Mouse (Mus musculus) limb, embryonic 10.5 days (tissue): ENCODE measurements at regions not wholly inside any gene's neighbourhood (a gene's known extent, or its start where the extent isn't known, plus 50 kb on each side); places are given as distances from the start of the nearest gene placed in this dataset.

Experiments
- DNase-seq: peaks from one replicate; pipeline ENCODE4 v3.0.0-alpha.2; 2017; ENCODE audit warnings: low spot score
- H3K27ac ChIP-seq: fragments of 300-500 bp; sonication (generic); 2 replicates; pipeline ENCODE4 v1.5.1; 2016; ENCODE audit warnings: mild to moderate bottlenecking
- H3K27me3 ChIP-seq: fragments of 300-500 bp; sonication (generic); 2 replicates; pipeline ENCODE4 v1.6.1; 2016; ENCODE audit warnings: low read depth, mild to moderate bottlenecking; ENCODE audit not compliant: poor library complexity, severe bottlenecking
- H3K36me3 ChIP-seq: fragments of 300-500 bp; sonication (generic); 2 replicates; pipeline ENCODE4 v1.6.1; 2016; ENCODE audit warnings: mild to moderate bottlenecking, moderate library complexity
- H3K4me1 ChIP-seq: fragments of 300-500 bp; sonication (generic); 2 replicates; pipeline ENCODE4 v1.6.1; 2016
- H3K4me3 ChIP-seq: fragments of 300-500 bp; sonication (generic); 2 replicates; pipeline ENCODE4 v1.5.1; 2016; ENCODE audit warnings: mild to moderate bottlenecking, moderate library complexity
- H3K9me3 ChIP-seq: fragments of 300-500 bp; sonication (generic); replicated peaks from 2 replicates; pipeline ENCODE4 v1.6.1; 2016; ENCODE audit warnings: mild to moderate bottlenecking
- WGBS: fragments of 180-500 bp; shearing (Covaris S2); methylation state at CpG from one replicate; pipeline ENCODE4 v1.1.7; 2016; 5-methylcytosine and 5-hydroxymethylcytosine counted together

GRCm38 (mm10) chr2:71651662-71652061 lies 93.8 kb upstream of the Itga6 start:
- no peak for DNase-seq
- no peak overlapping the region for H3K27ac ChIP-seq
- 21% methylated on average over 2 of the region's 2 CpGs for WGBS
- H3K4me3 ChIP-seq, result no peak overlapping the region
- no peaks in the 10 kb centered on the region for H3K36me3 ChIP-seq
- H3K9me3 ChIP-seq, result no peaks in the 10 kb centered on the region
- no peaks in the 10 kb centered on the region for H3K27me3 ChIP-seq
- peaks cover 41% of the 10 kb centered on the region for H3K4me1 ChIP-seq

- H3K9me3 ChIP-seq, result no peaks in the 10 kb centered on the region
- H3K36me3 ChIP-seq, result no peaks in the 10 kb centered on the region
- H3K27me3 ChIP-seq, result no peaks in the 10 kb centered on the region
- no peak overlapping the region for H3K27ac ChIP-seq
- peak; percentile 52 for DNase-seq
- peaks cover 41% of the 10 kb centered on the region for H3K4me1 ChIP-seq
- H3K4me3 ChIP-seq, result peak overlapping the region; percentile 15; the same call in 1 of the 2 replicates
- 10% methylated on average over 9 of the region's 9 CpGs for WGBS
Measured at GRCm38 (mm10) chr2:71652261-71652801, 93.1 kb upstream of the Itga6 start.

- Histone ChIP-seq H3K27ac (peak overlapping the region; percentile 93), H3K4me1 (peaks cover 40% of the 10 kb centered on the region), H3K36me3 (no peaks in the 10 kb centered on the region), H3K4me3 (no peak overlapping the region), H3K9me3 (no peaks in the 10 kb centered on the region), H3K27me3 (no peaks in the 10 kb centered on the region)
- no peak for DNase-seq
- WGBS, result 14% methylated on average over 8 of the region's 8 CpGs
Measured at GRCm38 (mm10) chr2:71654817-71655503, 90.5 kb upstream of the Itga6 start.

GRCm38 (mm10) chr2:71655504-71656390 lies 89.7 kb upstream of the Itga6 start:
- Histone ChIP-seq H3K9me3 (no peaks in the 10 kb centered on the region), H3K27me3 (no peaks in the 10 kb centered on the region), H3K4me1 (peaks cover 39% of the 10 kb centered on the region), H3K27ac (peak overlapping the region; percentile 93), H3K4me3 (peak overlapping the region; percentile 50), H3K36me3 (no peaks in the 10 kb centered on the region)
- peak; percentile 81 for DNase-seq
- 4% methylated on average over 19 of the region's 19 CpGs for WGBS

- peak overlapping the region; percentile 93; the same call in 1 of the 2 replicates for H3K27ac ChIP-seq
- WGBS, result 57% methylated on average over 8 of the region's 8 CpGs
- no peak for DNase-seq
Measured at GRCm38 (mm10) chr2:71656611-71657244, 88.7 kb upstream of the Itga6 start.

GRCm38 (mm10) chr2:71661438-71661837 lies 84.0 kb upstream of the Itga6 start:
- no peak for DNase-seq
- H3K27ac ChIP-seq, result no peak overlapping the region

More at GRCm38 (mm10) chr2:71656611-71657244, 88.7 kb upstream of the Itga6 start:
- Histone ChIP-seq H3K4me1 (peaks cover 37% of the 10 kb centered on the region), H3K27me3 (no peaks in the 10 kb centered on the region), H3K9me3 (no peaks in the 10 kb centered on the region), H3K36me3 (no peaks in the 10 kb centered on the region), H3K4me3 (no peak overlapping the region)

GRCm38 (mm10) chr2:71661986-71662385 lies 83.4 kb upstream of the Itga6 start:
- no peak for DNase-seq
- no peaks in the 10 kb centered on the region for H3K36me3 ChIP-seq
- H3K27ac ChIP-seq, result no peak overlapping the region
- H3K4me1 ChIP-seq, result peaks cover 8% of the 10 kb centered on the region
- WGBS, result 90% methylated on average over 5 of the region's 5 CpGs
- no peaks in the 10 kb centered on the region for H3K27me3 ChIP-seq
- no peaks in the 10 kb centered on the region for H3K9me3 ChIP-seq
- no peak overlapping the region for H3K4me3 ChIP-seq

More at GRCm38 (mm10) chr2:71661438-71661837, 84.0 kb upstream of the Itga6 start:
- Histone ChIP-seq H3K36me3 (no peaks in the 10 kb centered on the region), H3K27me3 (no peaks in the 10 kb centered on the region), H3K4me3 (no peak overlapping the region), H3K9me3 (no peaks in the 10 kb centered on the region), H3K4me1 (peaks cover 11% of the 10 kb centered on the region)

GRCm38 (mm10) chr2:71663453-71663852 lies 82.0 kb upstream of the Itga6 start:
- Histone ChIP-seq H3K36me3 (no peaks in the 10 kb centered on the region), H3K27me3 (no peaks in the 10 kb centered on the region), H3K4me1 (peaks cover 8% of the 10 kb centered on the region), H3K27ac (no peak overlapping the region), H3K9me3 (no peaks in the 10 kb centered on the region), H3K4me3 (no peak overlapping the region)
- 91% methylated on average over 8 of the region's 8 CpGs for WGBS
- DNase-seq, result no peak

- no peak overlapping the region for H3K27ac ChIP-seq
- H3K36me3 ChIP-seq, result no peaks in the 10 kb centered on the region
- H3K9me3 ChIP-seq, result no peaks in the 10 kb centered on the region
- 79% methylated on average over 2 of the region's 2 CpGs for WGBS
- DNase-seq, result no peak
- no peaks in the 10 kb centered on the region for H3K27me3 ChIP-seq
- no peaks in the 10 kb centered on the region for H3K4me1 ChIP-seq
- no peak overlapping the region for H3K4me3 ChIP-seq
Measured at GRCm38 (mm10) chr2:71666927-71667326, 78.5 kb upstream of the Itga6 start.

GRCm38 (mm10) chr2:71667746-71668145 lies 77.7 kb upstream of the Itga6 start:
- Histone ChIP-seq H3K27me3 (no peaks in the 10 kb centered on the region), H3K27ac (no peak overlapping the region), H3K4me3 (no peak overlapping the region), H3K36me3 (no peaks in the 10 kb centered on the region), H3K4me1 (no peaks in the 10 kb centered on the region), H3K9me3 (no peaks in the 10 kb centered on the region)
- WGBS, result 94% methylated on average over 3 of the region's 3 CpGs
- no peak for DNase-seq

- H3K4me1 ChIP-seq, result peaks cover 24% of the 10 kb centered on the region
- DNase-seq, result no peak
- no peaks in the 10 kb centered on the region for H3K36me3 ChIP-seq
- H3K4me3 ChIP-seq, result no peak overlapping the region
- no peaks in the 10 kb centered on the region for H3K9me3 ChIP-seq
- no peak overlapping the region for H3K27ac ChIP-seq
- WGBS, result 93% methylated on average over 6 of the region's 6 CpGs
- H3K27me3 ChIP-seq, result no peaks in the 10 kb centered on the region
Measured at GRCm38 (mm10) chr2:71670228-71670790, 75.1 kb upstream of the Itga6 start.

GRCm38 (mm10) chr2:71670882-71671281 lies 74.5 kb upstream of the Itga6 start:
- WGBS, result 85% methylated on average over 4 of the region's 4 CpGs
- DNase-seq, result no peak
- Histone ChIP-seq H3K36me3 (no peaks in the 10 kb centered on the region), H3K27ac (no peak overlapping the region; the same call in 1 of the 2 replicates), H3K9me3 (no peaks in the 10 kb centered on the region), H3K27me3 (no peaks in the 10 kb centered on the region), H3K4me1 (peaks cover 24% of the 10 kb centered on the region), H3K4me3 (no peak overlapping the region)
